Mouse (Mus musculus): ENCODE data around the gene Nfrkb. TPM values are rescaled to one million over a fixed set of nuclear protein-coding genes. Genes with fewer than 3 reads are reported as not detected.

Nfrkb gene
- polyA plus RNA-seq, 1 experiment from 2014 or later: 30.2 TPM

GRCm38 (mm10) chr9:31463190-31463589, 77.2 kb downstream of the Nfrkb start:
- WGBS: 47% methylated on average over 9 of the region's 9 CpGs
- H3K9me3 ChIP-seq: no peaks in the 10 kb centered on the region
- peaks cover 10% of the 10 kb centered on the region for H3K4me1 ChIP-seq (replicated peaks)
- H3K36me3 ChIP-seq: no peaks in the 10 kb centered on the region
- no peak overlapping the region for H3K4me2 ChIP-seq (replicated peaks)
- 0 out of 2 replicates have a peak overlapping the region, but pooled peaks have one; percentile 21 for H3K4me3 ChIP-seq (replicated peaks)
- no peak for ATAC-seq
- no peak overlapping the region for H3K9ac ChIP-seq (replicated peaks)
- no peak overlapping the region for H3K27ac ChIP-seq
- peaks cover 29% of the 10 kb centered on the region for H3K27me3 ChIP-seq

GRCm38 (mm10) chr9:31463692-31464474, 77.9 kb downstream of the Nfrkb start, which contains the start of gene Tmem45b:
Gene Tmem45b, minus strand, starts transcription at chr9:31464462.
- ATAC-seq: 0 out of 2 replicates have a peak, but pooled peaks have one; percentile 27
- Histone ChIP-seq H3K27me3 (peaks cover 29% of the 10 kb centered on the region), H3K9me3 (no peaks in the 10 kb centered on the region), H3K4me2 (replicated peaks) (peak within 1 kb of the TSS; percentile 40), H3K27ac (no peak within 1 kb of the TSS), H3K4me3 (replicated peaks) (peak within 1 kb of the TSS; percentile 21), H3K36me3 (no peaks in the 10 kb centered on the region), H3K4me1 (replicated peaks) (peaks cover 10% of the 10 kb centered on the region), H3K9ac (replicated peaks) (peak within 1 kb of the TSS; percentile 39)
- 11% methylated on average over 33 of the region's 33 CpGs for WGBS

Other genes starting within 250 kb of the Nfrkb start
- gene Aplp2, start 174.4 kb upstream of the Nfrkb start, polyA plus RNA-seq (2015; fragmentation: Nextera tagmentation; extraction: Ambion mirVana): 233 and 270 TPM in 2 replicates
- gene Prdm10, start 105.7 kb upstream of the Nfrkb start, polyA plus RNA-seq (2015; fragmentation: Nextera tagmentation; extraction: Ambion mirVana): 9.1 and 9.5 TPM in 2 replicates
- 0.13 and 0.18 TPM in 2 replicates for gene Tmem45b, start 78.3 kb downstream of the Nfrkb start, polyA plus RNA-seq (2015; fragmentation: Nextera tagmentation; extraction: Ambion mirVana)